Mouse (Mus musculus) cerebellum, postnatal 10 days (tissue): Measurements from ENCODE around the gene Cuta.
"Not testable (repeated sequence)": the region's sequence is repeated elsewhere in the genome, so short reads cannot be mapped to it uniquely, and the experiment has no call there.

Experiments used
- DNase-seq, 2 experiments: peaks; one replicate each; pipeline ENCODE4 v3.0.0; 2021; ENCODE audit warnings: mixed read lengths in 2 of 2

Gene Cuta

GRCm38 (mm10) chr17:26935027-26935426 is 4.3 kb downstream of the Cuta start:
- DNase-seq, result no peak

- DNase-seq, result no peak
Measured at GRCm38 (mm10) chr17:26933885-26934827, 5.2 kb downstream of the Cuta start.

GRCm38 (mm10) chr17:26933419-26933818 is 6.0 kb downstream of the Cuta start:
- no peak for DNase-seq

GRCm38 (mm10) chr17:26932839-26933398 is 6.5 kb downstream of the Cuta start, which contains the start of gene Phf1:
Phf1 (plus strand) TSS chr17:26933052.
- peak; percentile 99 for DNase-seq

GRCm38 (mm10) chr17:26931795-26932194 is 7.6 kb downstream of the Cuta start:
- DNase-seq, result peak; percentile 67 to 72

GRCm38 (mm10) chr17:26925414-26925813 is 14.0 kb downstream of the Cuta start:
- not testable (repeated sequence) for DNase-seq

- DNase-seq, result not testable (repeated sequence)
Measured at GRCm38 (mm10) chr17:26922368-26922767, 17.0 kb downstream of the Cuta start.

- not testable (repeated sequence) for DNase-seq
Measured at GRCm38 (mm10) chr17:26919516-26919915, 19.9 kb downstream of the Cuta start.

GRCm38 (mm10) chr17:26918343-26918742 is 21.0 kb downstream of the Cuta start:
- DNase-seq, result no peak

- DNase-seq, result not testable (repeated sequence)
Measured at GRCm38 (mm10) chr17:26917560-26917959, 21.8 kb downstream of the Cuta start.

GRCm38 (mm10) chr17:26916711-26917482 is 22.5 kb downstream of the Cuta start, which contains the start of gene Kifc5b:
Kifc5b (plus strand) TSS chr17:26917091.
- DNase-seq, result peak; percentile 100

- DNase-seq, result no peak
Measured at GRCm38 (mm10) chr17:26915248-26915647, 24.1 kb downstream of the Cuta start.

- peak; percentile 62 to 67 for DNase-seq
Measured at GRCm38 (mm10) chr17:26907506-26907905, 31.9 kb downstream of the Cuta start.

GRCm38 (mm10) chr17:26904320-26904719 is 35.0 kb downstream of the Cuta start:
- DNase-seq, result no peak

GRCm38 (mm10) chr17:26900916-26901315 is 38.5 kb downstream of the Cuta start:
- no peak for DNase-seq

- DNase-seq, result peak; percentile 83 to 88
Measured at GRCm38 (mm10) chr17:26895578-26895977, 43.8 kb downstream of the Cuta start.

- DNase-seq, result no peak
Measured at GRCm38 (mm10) chr17:26894342-26894741, 45.0 kb downstream of the Cuta start.

GRCm38 (mm10) chr17:26893492-26893891 is 45.9 kb downstream of the Cuta start:
- DNase-seq, result peak in 1 of 2 experiments; percentile 19

GRCm38 (mm10) chr17:26892635-26893375 is 46.6 kb downstream of the Cuta start:
- peak; percentile 25 to 27 for DNase-seq

- peak in 1 of 2 experiments; percentile 13 for DNase-seq
Measured at GRCm38 (mm10) chr17:26887926-26888325, 51.4 kb downstream of the Cuta start.

- DNase-seq, result peak; percentile 89 to 91
Measured at GRCm38 (mm10) chr17:26886047-26886749, 53.2 kb downstream of the Cuta start.
